Mouse (Mus musculus) common myeloid progenitor, adult 5-6 weeks (primary cell): Measurements from ENCODE around the gene Tpbgl. TPM values are rescaled to one million over a fixed set of nuclear protein-coding genes. Genes with fewer than 3 reads are reported as not detected.

Experiments
- ATAC-seq: replicated peaks from 2 replicates; pipeline ENCODE4 v1.8.0; 2016; ENCODE audit warnings: low read depth, mild to moderate bottlenecking, moderate TSS enrichment, inconsistent platforms; ENCODE audit not compliant: poor library complexity, severe bottlenecking
- total RNA-seq: library from RNA; stranded (forward); fragments of 200-1000, 187-1606 nt; gene quantifications from 2 replicates; pipeline ENCODE4 v1.2.3, GENCODE M21; 2017

Tpbgl gene
- total RNA-seq, 1 experiment from 2014 or later: not detected

DNA sequence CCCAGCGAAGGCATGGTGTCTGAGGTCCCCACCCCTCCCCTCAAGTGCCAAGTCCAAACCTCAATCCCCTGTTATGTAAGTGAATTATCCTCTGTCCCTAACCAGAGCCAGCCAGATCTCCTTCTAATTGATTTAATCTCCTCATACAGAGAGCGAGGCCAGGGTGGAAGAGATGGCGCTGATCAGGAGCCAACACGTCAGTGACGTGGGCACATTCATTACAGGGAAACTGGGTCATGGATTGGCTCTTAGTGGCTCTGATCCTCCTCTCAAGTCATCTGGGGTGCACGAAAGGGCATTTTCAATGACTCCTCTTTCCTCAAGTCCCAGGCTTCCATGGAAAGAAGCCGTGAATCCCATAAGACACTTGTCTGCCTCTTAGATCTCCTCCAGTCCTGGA lies 17.8 kb upstream of the Tpbgl start:
- no peak for ATAC-seq

DNA sequence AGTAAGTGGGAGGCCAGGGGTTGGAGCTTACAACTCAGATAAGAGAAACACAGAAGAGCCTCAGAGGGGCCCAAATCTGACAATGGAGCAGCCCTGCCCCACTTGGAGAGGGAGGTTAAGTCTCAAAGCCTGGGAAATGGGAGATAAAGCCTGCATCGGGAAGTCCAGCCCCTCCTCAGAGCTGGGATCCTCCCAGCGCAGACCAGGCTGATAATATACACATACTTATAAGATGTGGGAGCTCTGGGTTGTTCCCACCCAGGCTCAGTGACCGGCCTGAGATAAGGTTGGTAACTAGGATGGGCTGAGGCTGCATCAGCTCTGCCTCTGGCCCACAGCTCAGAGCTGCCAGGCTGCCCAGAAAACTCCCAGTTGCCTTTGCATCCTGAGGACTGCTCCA lies 15.2 kb upstream of the Tpbgl start:
- ATAC-seq: no peak

DNA sequence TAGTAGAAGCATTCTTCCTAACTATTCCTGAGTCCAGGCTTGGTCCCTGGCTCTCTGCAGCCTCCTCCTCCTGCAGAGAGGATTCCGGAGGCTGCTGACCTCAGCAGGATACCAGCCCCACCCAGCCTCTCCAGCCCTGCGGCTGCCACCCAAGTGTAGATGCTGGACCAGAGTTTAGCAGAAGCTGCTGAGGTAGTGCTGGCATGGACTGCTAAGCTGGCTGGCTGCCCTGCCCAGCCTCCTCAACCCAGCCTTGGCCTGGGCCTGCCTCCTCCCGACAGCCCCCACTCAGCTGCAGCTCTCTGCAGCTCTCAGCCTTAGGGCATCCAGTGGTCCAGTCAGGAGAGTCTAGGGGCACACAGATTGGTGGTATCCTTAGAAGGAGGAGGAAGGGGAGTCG lies 14.3 kb upstream of the Tpbgl start:
- no peak for ATAC-seq

DNA sequence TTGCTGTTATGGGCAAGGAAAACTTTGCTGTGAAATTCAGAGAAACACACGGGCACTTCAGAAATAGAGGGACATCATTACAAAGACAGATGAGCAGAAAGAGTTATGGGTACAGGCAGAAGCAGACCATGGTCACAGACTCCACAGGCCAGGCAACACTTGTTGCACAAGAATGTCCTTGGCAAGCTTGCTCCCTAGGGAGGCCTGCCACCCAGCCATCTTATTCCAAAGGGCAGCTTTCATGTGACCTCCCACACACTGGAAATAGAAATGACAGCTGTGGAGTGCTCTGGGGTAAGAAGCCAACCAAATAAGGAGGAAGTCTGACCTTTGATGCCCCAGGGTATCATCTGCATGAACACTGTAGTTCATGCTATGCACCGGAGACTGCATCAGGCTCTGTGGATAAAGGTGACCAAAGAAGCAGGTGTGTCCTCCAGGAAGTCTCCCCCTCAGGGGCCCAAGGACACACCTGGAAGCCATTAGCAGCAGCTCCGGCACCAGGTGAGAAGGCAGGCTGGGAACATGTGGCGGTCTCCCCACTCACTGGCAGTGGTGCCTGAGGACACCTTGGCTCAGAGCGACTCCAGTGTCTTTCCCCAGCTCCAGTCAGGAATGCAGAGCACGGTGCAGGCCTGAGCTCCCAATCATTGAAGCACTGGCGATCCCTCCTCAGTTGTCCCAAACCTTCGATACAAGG lies 7.2 kb upstream of the Tpbgl start:
- ATAC-seq: no peak

DNA sequence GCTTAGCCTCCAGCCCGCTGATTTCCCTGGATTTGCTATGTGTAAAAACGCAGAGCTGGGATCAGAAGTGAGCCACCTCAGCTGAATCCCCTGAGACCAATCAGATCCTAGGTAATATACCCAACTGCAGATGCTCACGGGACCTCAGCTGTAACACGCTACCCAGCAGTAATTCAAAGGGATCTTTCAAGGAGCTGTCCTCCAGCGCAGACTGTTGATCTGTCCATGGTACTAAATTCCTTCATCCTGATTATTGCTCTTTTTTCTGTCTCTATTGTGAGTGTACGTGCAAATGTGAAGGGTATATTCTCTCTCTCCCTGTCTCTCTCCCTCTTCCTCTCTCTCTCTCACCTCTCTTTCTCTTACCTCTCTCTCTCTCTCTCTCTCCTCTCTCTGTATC lies 5.4 kb upstream of the Tpbgl start:
- 0 out of 2 replicates have a peak, but pooled peaks have one; percentile 42 for ATAC-seq

DNA sequence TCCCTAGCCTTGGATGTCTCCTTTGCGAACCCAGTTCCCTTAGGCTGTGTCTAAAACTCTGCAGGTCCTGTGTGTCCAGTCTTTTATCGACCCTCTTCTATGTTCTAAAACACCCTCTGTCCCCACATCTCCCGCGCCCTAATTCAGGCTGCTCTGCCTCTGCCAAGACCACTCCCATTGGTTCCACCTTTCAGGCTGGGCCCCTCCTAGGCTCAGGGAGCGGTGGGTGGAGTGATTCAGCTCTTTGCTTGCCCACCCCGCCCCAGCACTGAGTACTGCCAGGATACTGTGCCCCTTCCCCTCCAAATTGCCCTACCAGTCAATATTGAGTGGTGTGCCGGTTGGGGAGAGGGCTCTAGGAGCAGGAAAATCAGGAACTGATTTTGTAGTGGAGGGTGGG lies 463 bp upstream of the Tpbgl start:
- ATAC-seq: no peak

DNA sequence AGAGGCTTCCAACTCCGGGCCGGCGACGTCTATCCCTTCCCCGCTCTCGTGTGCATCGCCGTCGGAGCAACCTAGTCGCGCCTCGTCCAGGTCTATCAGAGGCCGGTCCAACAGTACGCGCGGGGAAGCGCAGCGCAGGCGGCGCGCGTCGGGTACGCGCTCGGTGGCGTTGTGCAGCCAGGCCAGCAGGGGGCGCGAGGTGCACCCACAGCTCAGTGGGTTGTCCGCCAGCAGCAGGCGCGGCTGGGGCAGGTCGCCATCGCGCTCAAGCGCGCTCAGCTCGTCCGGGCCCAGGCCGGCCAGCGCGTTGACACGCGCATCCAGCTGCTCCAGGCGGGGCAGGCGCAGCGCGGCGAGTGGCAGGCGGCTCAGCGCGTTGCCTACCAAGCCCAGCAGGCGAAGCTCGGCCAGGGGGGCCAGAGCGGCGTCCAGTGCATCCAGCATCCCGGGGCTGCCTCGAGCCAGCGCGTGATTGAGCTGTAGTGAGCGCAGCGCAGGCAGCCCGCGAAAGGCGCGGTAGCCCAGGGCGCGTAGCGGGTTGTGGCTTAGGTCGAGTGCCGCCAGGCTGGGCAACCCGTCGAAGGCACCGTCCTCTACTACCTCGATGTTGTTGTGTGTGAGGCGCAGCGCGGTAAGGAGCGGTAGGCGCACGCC lies 1.1 kb downstream of the Tpbgl start:
- peak; percentile 88 for ATAC-seq

DNA sequence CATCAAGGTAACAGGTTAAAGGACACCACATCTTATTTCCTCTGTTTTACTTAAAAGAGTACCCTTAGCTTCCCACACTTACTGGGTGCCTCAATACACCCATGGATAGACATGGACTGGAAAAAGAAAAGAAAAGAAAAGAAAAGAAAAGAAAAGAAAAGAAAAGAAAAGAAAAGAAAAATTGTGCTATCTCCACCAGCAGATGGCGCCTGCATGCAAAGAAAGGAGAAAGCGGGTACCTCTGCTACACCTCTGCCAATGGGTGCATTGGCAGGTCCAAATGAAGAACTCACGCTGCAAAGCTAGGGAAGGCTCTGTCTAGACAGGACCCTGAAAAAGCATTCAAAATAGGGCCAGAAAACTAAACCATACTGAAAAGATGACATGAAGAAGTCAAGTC lies 8.0 kb downstream of the Tpbgl start:
- 0 out of 2 replicates have a peak, but pooled peaks have one; percentile 39 for ATAC-seq

DNA sequence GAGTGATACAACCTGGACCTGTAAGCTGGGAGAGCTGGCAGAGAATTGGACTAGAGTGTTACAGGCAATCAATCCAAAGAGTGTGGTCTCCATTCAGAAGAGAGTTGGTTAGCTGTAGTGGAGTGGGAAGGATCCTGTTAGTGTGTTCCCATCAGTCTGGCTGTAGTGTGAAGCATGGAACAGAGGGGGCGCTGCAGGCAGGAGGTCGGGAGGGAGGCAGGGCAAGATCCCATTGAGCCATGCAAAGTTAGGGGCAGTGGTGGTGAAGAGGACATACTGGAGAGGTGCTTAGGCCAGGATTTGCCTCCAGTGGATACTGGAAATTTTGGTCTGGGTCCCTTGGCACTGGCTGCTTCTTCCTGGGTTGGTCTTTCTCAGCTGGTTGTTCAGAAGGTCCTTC lies 8.6 kb downstream of the Tpbgl start:
- ATAC-seq: no peak

DNA sequence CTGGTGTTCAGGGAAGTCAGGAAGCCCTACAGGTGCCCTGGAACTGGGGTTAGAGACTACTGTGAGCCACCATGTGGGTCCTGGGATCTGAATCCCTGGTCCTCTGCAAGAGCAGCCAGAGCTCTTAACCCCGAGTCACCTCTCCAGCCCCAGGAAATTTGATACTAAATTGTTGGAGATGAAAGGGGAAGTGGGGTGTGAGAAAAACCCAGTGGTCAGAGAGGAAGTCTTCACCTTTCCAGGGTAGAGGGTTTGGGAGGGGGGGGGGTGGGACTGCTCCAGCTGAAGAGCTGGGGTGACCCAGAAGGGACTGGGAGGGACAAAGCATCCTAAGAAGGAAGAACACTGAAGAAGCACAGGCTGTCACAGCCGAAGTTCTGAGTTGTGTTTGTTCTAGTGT lies 19.3 kb downstream of the Tpbgl start:
- peak; percentile 29; the same call in 1 of the 2 replicates for ATAC-seq

DNA sequence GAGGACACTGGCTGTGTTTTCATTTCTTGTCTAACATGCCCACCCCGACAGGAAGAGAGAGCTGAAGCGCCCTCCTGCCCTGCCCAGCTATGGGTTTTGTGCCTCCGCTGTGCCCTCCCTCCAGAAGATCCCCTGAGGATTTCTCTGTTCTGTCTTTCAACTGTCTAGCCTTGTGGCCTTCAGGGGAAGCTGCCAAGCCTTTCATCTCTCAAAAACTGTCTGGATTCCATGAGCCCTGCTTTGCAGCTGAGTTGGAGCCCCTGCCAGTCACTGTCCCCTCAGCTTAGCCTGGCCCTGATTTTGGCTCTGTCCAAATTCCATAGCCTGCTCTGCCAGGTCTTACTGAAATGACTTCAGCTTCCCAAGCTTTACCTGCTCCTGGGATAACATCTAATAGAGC lies 20.1 kb downstream of the Tpbgl start:
- no peak for ATAC-seq

DNA sequence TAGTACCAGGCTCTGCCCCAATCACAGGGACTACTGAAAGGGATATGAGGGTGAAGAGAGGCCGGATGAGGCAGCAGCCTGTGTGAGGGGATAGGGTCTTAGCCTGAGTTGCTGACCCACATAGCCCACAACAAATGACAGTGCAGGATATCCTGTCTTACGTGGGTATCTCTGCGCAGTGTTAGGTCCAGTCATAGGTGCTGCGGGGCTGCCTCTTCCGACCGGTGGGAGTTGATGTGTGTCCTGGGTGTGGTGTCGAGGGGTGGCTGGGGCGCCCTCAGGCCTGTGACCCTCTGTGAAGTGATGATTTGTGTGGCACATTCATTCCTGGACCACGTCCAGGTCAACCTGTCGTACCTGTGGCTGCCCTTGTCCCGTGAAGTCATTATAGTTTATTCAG lies 20.6 kb downstream of the Tpbgl start:
- no peak for ATAC-seq

DNA sequence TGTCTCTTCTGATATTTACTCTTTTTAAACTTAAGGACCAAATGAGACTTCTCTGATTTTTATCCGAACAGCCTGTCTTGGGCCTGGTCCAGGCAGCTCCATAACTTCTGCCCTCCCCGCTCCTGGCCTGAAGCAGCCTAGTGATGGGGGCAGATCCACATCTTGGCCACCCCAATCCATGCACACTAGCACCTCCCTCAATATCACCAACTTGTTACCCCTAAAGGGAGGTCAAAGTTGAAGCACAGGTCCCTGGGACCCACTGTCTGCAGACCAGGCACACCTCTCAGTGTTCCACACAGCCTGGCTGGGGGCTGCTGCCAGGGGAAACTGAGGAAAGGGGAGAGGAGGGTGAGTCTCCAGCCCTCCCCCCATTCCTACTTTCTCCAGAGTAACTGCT lies 21.8 kb downstream of the Tpbgl start:
- 0 out of 2 replicates have a peak, but pooled peaks have one; percentile 27 for ATAC-seq

DNA sequence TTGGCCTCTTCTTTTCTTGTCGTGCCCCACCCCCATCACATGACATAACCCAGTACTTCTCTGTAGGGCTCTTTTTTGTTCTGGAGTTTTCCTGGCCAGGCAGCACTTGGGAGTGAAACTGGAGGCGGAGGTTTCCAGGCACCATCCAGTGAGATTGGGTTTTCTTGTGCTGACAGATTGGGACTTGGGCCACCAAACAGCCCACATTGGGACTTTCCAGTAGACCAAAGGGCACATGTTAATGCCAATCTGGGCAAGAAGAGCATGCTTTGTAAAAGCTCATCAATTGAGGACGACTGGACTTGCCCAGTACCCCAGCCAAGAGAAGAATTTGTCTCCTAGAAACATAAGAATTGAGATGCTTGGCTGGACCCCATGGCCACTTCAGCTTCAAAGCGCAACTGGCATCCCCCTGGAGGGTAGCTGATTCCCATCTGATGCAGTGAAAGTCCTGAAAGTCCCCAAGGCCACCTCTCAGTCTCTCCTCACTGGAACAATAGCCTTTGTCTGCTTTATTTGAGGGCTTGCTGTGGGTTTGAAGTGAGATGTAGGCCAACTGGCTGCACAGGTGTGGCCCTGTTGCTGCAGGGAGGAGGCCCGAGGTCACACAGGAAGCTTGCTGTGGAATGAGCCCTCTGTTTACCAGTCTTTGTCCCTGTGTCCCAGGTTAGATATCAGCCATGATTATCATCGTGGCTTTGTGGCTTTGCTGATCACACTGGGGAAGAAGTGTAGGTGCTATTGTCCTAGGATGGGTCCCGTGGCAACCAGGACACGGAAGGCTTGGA lies 22.8 kb downstream of the Tpbgl start:
- ATAC-seq: no peak

DNA sequence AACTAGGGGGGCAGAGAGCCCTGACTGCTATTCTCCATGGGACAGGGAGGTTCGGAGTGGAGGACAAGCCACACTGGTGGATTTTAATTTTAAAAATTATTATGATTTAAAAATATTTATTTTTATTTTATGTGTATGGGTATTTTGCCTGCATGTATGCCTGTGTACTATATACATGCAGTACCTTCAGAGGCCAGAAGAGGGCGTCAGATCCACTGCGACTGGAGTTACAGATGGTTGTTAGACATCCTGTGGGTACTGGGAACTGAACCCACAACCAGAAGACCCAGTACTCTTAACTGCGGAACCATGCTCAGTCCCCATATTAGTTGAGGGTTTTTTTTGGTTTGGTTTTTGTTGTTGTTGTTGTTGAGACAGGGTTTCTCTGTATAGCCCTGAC lies 28.2 kb downstream of the Tpbgl start:
- no peak for ATAC-seq

DNA sequence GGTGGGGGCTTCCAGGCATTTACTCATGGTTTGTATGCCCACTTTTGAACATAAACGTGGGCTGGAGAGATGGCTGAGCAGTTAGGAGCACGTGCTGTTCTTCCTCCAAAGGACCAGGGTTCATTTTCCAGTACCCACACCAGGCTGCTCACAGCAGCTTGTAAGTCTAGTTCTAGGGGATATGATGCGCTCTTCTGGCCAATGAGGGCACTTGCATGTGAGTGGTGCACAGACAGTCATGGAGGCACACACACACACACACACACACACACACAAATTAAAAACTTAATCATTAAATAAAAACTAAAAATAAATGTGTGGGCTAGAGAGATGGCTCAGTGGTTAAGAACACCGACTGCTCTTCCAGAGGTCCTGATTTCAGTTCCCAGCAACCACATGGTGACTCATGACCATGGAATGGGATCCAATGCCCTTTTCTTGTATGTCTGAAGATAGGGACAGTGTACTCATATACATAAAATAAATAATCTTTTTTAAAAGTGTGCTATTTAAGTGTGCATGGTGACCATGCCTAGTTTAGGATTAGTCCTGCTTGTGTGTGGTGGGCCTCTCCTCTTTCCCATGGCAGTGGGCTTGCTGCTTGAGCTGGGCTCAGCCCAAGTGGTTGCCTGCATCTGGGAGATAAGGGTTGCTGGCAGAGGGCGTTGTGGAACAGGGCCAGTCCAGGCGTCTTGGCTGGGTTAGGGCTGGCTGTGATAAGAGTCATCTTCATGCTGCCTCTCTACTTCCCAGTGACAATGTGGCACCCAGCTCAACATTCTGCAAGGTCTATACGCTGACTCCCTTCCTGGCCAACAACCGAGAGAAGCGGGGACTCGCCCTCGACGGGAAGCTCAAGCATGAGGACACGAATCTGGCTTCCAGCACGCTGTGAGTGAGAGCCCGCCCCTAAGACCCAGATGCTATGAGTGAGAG lies 32.8 kb downstream of the Tpbgl start:
- peak; percentile 85 for ATAC-seq

DNA sequence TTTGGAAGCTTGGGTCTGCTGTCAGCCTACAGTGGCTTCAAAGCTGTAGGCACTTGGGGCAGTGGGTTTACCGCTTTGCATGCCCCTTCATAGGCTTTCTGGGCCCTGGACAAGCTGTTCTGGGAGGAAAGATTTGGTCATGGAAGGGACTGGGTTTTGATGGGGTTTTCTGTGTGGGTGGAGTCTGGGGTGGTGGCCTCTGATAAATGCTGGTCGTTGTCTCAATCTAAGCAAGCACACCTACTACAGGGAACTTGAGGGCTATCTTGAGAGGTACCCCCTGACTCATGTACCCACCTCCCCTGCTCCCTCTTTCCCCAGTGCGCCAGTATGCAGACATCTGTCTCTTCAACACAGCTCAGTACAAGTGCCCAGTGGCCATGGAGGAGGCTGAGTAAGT lies 34.2 kb downstream of the Tpbgl start:
- ATAC-seq: no peak

DNA sequence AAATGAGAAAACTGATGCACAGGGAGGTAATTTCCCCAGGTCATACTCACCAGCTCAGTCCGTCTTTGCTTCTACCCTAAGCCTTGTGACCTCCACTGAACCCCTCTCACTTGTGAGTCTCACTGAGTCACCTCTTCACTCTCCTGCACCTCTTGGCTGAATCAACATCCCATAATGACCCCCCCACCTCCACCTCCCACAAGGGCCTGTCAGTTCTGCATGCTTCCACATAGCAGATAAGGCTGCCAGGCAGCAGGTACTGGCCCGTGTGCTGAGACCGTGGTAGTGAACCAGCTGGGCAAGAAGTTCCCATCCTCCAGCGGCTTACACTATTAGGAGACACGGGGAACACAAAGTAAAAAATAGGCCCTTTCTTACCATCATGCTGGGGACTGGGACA lies 36.3 kb downstream of the Tpbgl start:
- no peak for ATAC-seq

DNA sequence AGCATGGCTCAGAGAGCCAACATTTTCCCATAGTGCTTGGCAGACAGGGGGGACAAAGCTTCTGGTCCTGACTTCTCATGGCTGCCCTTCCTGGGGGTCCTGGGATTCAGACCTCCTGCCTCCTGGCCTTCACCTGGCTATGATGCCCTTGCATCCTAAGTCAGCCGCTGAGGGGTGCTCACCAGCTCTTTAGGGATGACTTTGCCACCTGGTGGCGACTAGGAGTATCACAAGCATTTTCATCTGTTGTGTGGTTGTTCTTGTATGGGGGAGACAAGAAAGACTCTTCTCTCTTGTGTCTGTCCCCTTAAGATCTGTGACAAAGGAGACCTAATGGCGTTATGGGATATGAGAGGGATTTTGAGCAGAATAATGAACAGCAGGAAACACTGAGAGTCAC lies 36.8 kb downstream of the Tpbgl start:
- peak; percentile 28; the same call in 1 of the 2 replicates for ATAC-seq

DNA sequence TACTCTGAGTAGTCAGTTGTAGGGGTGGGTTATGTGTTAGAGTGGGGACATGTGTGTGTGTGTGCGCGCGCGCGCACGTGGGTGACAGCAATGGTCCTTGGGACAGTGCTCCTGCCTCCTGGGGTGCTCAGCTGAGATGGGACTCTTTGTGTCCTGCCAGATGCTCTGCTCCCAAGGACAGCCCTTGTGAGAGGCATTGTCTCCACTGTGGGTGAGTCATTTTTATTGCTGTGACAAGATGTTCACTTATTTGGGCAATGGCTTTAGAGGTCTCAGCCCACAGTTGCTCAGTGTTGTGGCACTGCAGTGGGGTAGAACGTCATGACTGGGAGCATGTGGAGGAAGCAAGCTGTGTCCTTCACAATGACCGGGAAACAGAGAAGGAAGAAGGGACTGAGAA lies 40.9 kb downstream of the Tpbgl start:
- ATAC-seq: no peak
